Mouse (Mus musculus) splenic B cell, adult 2 months (primary cell): ENCODE data around the gene Mgat3.
A peak's percentile ranks its signal among the peaks of the same experiment; 100 is the strongest.

Source experiments
- DNase-seq: peaks from one replicate; pipeline ENCODE4 v3.0.0-alpha.2; 2011; ENCODE audit warnings: low read depth, low spot score
- H3K27me3 ChIP-seq: 2 replicates; pipeline ENCODE4 v1.6.1; 2012; ENCODE audit warnings: mild to moderate bottlenecking, low read length, moderate library complexity, mixed read lengths; ENCODE audit not compliant: control insufficient read depth, poor library complexity, insufficient read depth, severe bottlenecking
- H3K36me3 ChIP-seq: 2 replicates; pipeline ENCODE4 v1.6.1; 2012; ENCODE audit warnings: mild to moderate bottlenecking, low read length, moderate library complexity, mixed read lengths; ENCODE audit not compliant: control insufficient read depth, poor library complexity, insufficient read depth, severe bottlenecking

The Mgat3 gene

DNA sequence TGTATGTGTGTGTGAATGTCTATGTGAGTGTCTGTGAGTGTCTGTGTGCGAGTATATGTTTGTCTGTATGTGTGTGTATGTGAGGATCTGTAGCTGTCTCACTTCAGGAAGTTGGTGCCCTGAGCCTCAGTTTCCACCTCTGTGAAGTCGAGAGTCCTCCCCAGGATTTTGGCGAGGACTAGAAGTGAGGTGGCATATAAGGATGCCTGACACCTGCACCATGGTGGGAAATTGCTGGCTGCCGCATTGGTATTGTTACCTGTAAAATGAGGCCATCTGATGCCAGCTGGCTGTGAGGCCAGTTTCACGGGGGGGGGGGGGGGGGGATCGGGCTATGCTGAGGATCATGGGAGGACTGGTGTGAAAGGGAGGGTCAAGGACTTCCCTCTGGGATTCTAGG lies 2.2 kb downstream of the Mgat3 start:
- H3K27me3 ChIP-seq = no peaks in the 10 kb centered on the region
- no peak for DNase-seq
- no peaks in the 10 kb centered on the region for H3K36me3 ChIP-seq

DNA sequence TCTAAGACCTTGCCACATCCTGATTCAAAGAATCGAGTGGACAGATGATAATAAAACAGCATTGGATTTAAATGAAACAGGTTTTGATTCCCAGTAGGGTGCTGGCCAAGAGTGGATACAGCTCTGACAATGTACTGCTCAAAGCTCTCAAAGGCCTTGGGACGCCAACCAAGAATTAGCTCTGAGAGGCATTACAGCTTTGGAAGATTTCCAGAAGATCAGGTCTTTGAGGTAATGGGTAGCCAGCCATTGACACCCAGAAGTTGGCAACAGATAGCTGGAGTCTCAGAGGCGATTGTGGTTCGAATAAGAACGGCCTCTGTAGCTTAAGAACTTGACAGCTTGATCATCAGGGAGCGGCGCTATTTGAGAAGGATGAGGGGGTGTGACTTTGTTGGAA lies 8.0 kb downstream of the Mgat3 start:
- Histone ChIP-seq H3K36me3 (no peaks in the 10 kb centered on the region), H3K27me3 (no peaks in the 10 kb centered on the region)
- no peak for DNase-seq

DNA sequence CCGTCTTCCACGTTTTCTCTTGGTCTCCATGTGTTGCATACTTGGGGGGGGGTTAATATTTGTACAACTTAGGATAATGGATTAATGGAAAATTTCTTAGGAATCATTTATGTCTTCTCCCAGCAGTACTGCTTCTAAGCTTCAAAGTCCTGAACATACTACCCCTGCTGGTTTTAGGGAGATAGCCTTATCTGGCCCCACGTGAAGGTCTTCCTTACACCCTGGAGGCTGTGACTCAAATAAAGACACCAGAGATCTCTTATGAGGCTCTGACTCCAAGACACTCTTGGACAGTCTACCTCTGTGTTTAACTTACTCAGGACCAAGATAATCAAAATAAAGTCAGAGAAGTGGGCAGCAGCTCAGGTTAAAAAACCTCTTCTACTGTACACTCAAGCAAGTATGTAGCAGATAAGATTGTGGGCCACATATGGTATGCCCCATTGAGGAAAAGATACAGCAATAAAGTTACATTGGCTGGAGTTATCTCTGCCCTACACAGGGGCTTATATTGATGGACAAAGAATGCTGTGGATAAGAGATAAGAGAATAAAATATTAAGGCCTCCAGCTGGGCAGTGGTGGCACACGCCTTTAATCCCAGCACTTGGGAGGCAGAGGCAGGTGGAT lies 8.7 kb downstream of the Mgat3 start:
- DNase-seq = no peak
- Histone ChIP-seq H3K36me3 (no peaks in the 10 kb centered on the region), H3K27me3 (no peaks in the 10 kb centered on the region)

GRCm38 (mm10) chr15:80188927-80189326 lies 15.4 kb downstream of the Mgat3 start:
- no peaks in the 10 kb centered on the region for H3K27me3 ChIP-seq

GRCm38 (mm10) chr15:80190075-80190474 lies 16.6 kb downstream of the Mgat3 start:
- no peak for DNase-seq
- no peaks in the 10 kb centered on the region for H3K36me3 ChIP-seq
- no peaks in the 10 kb centered on the region for H3K27me3 ChIP-seq

More at GRCm38 (mm10) chr15:80188927-80189326, 15.4 kb downstream of the Mgat3 start:
- no peak for DNase-seq
- H3K36me3 ChIP-seq = no peaks in the 10 kb centered on the region

GRCm38 (mm10) chr15:80191585-80192245 lies 18.2 kb downstream of the Mgat3 start:
- Histone ChIP-seq H3K27me3 (no peaks in the 10 kb centered on the region), H3K36me3 (no peaks in the 10 kb centered on the region)
- no peak for DNase-seq

DNA sequence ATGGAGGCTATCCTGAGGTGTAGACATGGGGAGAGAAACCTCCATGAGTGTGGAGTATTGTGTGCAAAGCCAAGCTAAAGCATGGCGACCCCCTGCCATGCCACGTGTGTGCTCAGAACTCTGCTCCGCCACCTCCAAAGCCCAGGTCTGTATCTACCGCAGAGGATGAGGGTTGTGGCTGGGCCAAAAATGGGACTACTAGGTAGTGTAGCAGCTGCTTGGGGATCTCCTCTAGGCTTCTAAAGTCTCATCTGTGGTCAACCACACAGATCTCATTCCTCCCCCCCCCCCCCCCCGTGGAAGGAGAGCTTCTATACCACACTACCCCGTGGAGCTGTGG lies 18.7 kb downstream of the Mgat3 start:
- Histone ChIP-seq H3K27me3 (no peaks in the 10 kb centered on the region), H3K36me3 (no peaks in the 10 kb centered on the region)
- DNase-seq = no peak

DNA sequence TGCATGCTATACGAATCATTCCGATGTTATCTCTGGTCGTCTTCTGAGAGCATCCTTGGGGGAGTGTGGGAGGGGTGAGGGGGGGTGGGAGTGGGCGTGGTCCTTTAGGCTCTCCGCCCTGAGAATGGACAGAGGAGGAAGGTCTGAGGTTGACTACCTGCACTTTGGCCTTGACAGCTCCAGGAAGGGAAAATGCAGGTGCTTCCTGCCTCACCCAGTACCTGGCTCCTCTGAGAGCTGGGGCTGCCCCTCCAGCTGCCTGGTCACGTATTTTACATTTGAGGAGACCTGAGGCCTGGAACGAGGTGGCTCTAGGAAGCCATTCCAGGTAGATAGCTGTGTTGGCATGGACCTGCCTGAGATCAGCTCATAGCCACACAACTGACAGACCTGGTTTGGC lies 19.3 kb downstream of the Mgat3 start:
- H3K27me3 ChIP-seq = no peaks in the 10 kb centered on the region
- no peak for DNase-seq
- H3K36me3 ChIP-seq = no peaks in the 10 kb centered on the region

GRCm38 (mm10) chr15:80199556-80199955 lies 26.0 kb downstream of the Mgat3 start:
- Histone ChIP-seq H3K27me3 (no peaks in the 10 kb centered on the region), H3K36me3 (no peaks in the 10 kb centered on the region)
- DNase-seq = no peak

DNA sequence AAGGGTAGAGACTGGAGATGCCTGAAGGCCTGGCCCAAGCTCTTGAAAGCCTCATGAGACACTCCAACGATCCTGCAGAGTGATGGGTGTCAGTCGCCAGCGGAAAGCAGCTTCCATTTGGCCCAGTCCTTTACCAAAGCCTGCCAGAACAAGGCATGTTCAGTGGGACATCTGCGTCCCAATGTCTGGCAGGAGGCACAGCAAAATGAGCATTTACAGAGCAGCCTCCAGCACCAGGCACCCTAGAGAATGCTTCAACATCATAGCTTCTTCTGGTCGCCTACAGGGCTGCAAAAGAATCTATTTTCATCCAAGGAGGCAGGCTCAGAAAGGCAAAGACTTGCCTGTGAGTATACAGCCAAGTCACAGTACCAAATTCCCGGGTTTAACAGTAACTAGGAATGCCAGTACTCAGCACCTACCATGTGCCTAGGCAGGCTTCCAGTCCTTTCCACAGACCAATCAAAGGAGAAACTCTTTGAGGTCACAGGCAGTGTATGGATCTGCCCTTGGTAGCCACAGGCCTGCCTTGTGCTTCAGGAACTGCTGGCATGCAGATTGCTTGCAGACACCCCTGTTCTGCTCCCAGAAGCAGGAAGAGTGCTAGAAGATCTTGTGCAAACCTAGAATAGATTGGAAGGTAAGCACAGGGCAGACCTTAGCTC lies 28.7 kb downstream of the Mgat3 start:
- DNase-seq = no peak
- Histone ChIP-seq H3K27me3 (no peaks in the 10 kb centered on the region), H3K36me3 (no peaks in the 10 kb centered on the region)

- DNase-seq = peak; percentile 63
- Histone ChIP-seq H3K27me3 (no peaks in the 10 kb centered on the region), H3K36me3 (no peaks in the 10 kb centered on the region)
Observed at GRCm38 (mm10) chr15:80203406-80203805, 29.9 kb downstream of the Mgat3 start.

- no peaks in the 10 kb centered on the region for H3K27me3 ChIP-seq
- no peaks in the 10 kb centered on the region for H3K36me3 ChIP-seq
- DNase-seq = no peak
Observed at GRCm38 (mm10) chr15:80206057-80206565, 32.6 kb downstream of the Mgat3 start.

DNA sequence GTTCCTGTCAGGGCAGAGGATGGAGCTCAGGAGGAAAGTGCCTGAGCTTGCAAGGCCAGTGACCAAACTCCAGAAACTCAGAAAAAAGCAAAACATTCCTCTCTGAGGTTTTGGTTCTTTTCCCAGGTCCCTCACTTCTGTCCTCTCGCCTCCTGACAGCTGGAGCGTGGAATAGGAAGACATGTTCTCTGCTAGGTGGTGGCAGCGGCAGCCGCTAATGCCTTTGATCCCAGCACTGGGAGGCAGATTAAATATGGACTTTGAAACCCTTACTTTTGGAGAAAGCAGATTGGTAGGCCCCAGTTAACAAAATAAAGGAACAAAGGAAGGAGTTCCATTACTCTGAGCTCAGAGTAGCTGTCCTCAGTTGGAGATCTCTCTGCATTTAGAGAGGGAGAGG lies 34.9 kb downstream of the Mgat3 start:
- H3K27me3 ChIP-seq = no peaks in the 10 kb centered on the region
- no peak for DNase-seq
- no peaks in the 10 kb centered on the region for H3K36me3 ChIP-seq

DNA sequence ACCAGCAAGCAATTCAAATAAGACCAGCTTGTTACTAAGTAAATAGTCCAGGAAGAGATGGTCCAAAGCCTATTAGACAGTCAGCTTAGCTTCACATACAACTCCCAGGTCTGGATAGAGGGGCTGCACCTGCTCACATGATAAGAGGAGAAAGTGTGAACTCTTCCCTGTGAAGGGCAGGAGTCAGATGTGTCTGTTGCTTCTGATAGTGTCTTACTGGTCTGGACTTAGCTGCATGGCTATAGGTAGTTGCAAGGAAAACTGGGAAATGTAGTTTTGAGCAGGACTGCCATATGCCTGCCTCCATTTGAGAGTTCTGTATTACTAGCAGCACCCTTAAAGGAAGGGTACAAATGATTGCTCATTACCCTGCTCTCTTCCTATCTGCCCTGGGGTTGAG lies 40.2 kb downstream of the Mgat3 start:
- no peaks in the 10 kb centered on the region for H3K27me3 ChIP-seq
- no peak for DNase-seq
- H3K36me3 ChIP-seq = no peaks in the 10 kb centered on the region

DNA sequence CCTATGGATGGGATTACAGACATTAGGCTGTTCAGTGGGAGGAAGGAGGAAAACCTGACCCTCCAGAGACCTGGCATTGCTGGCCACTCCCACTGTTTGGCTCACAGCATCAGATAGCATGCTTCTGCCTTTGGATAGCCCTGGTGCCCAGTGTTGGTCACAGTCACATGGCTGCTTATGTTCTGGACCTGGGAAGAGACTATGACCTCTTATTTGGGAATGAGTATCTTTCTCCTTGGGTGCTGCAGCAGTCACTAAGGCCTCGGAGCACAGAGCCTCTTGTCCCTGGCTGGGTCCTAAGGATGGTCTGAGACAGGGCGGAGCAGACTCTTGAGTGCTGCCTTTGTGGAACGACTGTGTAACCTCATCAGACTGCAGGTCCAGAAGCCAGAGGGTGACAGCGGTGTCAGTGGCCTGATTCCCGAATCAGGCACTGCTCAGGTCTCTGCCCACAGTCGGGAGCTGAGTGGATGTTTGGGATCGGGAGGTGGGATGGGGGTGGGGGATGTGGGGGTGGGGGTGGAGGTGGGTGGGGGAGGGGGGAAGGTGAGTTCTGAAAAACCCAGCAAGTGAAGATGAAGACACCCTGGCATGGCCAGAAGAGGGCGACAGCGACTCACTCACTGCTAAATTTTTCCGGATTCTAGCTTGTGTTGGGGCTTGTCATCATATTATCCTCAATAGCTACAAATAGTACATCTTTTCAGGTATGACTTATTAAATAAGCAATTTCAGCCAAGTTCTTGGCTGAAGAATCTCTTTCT lies 42.4 kb downstream of the Mgat3 start:
- Histone ChIP-seq H3K36me3 (no peaks in the 10 kb centered on the region), H3K27me3 (no peaks in the 10 kb centered on the region)
- peak; percentile 68 for DNase-seq
